Mouse (Mus musculus) fibroblast of lung, adult 2 months (primary cell): ENCODE measurements at regions not wholly inside any gene's neighbourhood (a gene's known extent, or its start where the extent isn't known, plus 50 kb on each side); places are given as distances from the start of the nearest gene placed in this dataset.
"Not testable (repeated sequence)": the region's sequence is repeated elsewhere in the genome, so short reads cannot be mapped to it uniquely, and the experiment has no call there.

Source experiments
- DNase-seq: peaks from one replicate; pipeline ENCODE4 v3.0.0-alpha.2; 2011; ENCODE audit warnings: low read depth

DNA sequence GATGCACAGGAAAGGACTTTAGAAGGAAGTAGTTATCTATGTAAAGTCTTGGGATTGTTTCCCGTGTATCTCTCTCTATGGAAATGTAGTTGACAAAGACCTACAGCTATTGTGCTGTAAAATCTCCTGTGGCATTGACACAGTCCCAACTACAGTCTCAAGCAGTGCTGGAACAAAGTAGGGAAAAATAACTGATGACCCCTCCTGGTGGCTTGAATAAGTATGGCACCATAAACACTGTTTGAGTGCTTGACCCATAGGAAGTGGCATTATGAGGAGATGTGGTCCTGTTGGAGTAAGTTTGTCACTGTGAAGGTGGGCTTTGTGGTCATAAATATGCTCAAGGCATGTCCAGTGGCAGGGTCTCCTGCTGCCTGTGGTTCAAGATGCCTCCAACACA is 928.4 kb upstream of the Mms22l start:
- no peak for DNase-seq

GRCm38 (mm10) chr4:23573013-23573412 is 923.2 kb upstream of the Mms22l start:
- DNase-seq, result no peak

- no peak for DNase-seq
Observed at GRCm38 (mm10) chr4:23587412-23587811, 908.8 kb upstream of the Mms22l start.

DNA sequence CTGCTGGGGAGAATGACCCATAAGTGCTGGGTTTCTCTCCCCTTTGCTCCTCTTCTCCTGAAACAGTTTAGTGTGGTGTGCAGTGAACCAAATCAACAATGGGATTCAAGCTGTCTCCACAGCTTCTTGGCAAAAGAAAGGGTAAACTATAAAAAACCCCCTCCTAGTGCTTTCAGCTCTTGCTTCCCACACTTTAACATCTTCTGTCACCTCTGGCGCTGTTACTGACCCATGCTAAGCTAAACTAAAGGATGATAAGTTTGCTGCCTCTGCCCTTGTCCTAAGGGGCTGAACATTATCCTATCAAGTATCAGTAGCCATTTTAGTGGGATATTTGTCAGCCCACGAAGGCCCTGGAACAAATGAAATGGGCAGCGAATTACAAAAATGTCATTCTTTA is 905.4 kb upstream of the Mms22l start:
- DNase-seq, result no peak

- no peak for DNase-seq
Observed at GRCm38 (mm10) chr4:23591593-23591992, 904.7 kb upstream of the Mms22l start.

DNA sequence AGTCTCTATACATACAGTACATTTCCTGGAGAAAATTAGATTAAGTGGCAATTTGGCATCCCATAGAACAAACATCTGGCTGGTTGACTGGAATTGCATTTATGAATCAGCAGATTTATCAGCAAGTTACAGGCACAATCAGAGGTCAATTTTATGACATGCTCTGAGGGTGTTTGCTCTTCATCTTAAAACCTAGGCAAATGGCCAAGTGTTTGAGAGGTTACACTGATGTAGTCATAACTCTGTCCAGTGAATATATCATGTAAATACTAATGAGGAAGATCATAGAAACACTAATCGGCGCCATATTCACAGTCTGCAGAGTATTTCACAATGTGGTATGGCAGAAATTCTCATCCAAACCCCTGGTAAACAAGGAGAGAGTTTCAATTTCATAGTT is 896.2 kb upstream of the Mms22l start:
- no peak for DNase-seq

DNA sequence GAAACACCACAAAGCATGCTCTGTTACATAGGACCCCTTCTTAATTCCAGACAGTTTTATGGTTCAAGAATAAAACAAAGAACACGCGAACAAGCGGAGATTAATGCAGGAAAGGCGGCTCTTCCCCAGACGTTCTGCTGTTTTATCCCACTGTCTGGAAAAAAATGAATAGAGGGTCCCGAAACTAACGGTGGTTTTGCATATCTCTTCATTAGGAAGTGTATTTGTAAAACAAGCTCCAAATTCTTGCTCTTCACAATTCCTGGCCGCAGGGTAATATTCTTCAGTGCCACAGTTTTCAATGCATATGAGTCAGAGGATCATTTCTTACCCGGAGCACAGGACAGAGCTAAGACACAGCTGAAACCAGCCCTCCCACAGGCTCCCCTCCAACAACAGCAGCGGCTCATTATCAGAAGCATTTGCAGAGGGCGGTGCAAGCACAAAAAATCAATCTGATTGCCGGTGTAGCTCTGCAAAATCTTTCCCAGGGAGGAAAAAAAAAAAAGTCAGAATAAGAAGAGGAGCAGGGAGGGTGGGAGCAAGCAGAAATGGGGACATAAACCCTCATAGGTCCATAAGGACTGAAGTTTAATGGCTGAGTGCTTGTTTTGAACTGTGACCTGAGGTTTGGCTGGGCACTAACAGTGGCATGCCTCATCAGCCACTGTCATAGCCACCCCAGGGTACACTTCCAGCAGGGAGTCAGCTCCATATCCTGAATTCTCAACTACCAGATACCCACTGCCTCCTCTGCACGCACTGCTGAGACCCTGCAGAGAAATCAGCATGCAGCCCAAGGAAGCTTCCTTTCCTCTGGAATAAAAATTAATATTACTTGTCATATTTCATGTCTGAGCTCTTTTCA is 894.6 kb upstream of the Mms22l start:
- no peak for DNase-seq

DNA sequence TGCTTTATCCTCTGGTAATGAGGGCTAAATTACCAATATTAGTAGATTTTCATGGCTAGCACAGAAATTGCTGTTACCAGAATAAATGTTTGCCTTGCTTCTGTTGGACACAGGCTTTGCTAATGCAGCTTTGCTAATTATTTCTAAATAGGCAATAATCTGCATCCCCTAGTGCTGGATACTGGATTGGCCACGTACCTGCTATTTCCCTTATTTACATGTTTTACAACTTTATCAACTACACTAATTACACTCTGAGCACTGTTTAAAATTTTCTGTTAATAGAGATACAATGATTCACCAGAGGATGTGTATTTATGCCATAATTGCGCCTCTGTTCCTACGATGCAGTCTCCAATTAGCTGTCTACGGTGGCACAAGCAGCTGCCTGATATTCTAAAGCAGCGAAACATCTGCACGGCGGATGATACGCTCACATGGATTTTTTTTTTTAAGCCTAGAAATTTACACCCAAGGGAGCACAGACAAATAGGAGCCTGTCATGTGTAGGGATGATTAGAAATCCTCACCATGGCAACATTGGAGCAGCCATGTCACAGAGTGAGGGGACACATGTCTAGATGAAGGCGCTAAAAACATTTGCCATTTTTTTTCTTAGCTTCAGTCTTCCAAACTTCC is 893.8 kb upstream of the Mms22l start:
- no peak for DNase-seq

DNA sequence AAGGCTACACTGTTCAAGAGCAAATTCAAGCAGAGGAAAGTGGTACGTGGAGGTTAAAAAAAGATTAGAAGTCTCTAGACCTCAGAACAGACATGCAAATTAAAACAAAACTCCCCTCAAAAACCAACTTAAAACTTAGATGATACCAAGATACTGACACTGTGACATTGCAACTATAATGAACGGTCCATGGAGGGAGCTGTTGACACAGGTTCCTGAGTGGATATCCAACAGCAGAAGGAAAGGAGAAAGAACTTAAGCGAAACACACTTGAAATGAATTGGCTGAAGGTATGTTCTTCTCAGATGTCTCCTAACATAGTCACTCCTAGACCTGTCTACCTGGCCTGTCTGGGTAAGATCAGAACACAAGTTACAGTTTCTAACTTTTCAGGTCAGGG is 888.9 kb upstream of the Mms22l start:
- DNase-seq, result no peak

DNA sequence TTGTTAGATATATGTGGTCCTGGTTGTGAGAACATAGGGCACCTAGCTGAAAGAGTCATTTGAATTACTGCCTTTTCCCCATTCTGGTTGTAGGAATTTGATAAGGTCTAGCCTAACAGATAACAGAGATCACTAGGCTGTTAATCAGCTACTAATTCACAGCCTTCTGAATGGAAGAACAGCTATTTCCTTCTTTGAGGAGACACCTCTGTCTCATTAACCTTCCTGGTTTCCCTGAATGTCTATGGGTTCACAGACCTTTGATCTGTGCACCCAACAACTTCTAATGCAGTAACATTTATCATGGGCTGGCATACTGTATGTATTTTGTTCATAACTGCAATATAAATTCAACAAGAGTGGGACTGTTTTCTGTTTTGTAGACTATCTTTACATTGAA is 875.0 kb upstream of the Mms22l start:
- DNase-seq, result no peak

- no peak for DNase-seq
Observed at GRCm38 (mm10) chr4:23622231-23622630, 874.0 kb upstream of the Mms22l start.

- no peak for DNase-seq
Observed at GRCm38 (mm10) chr4:23636231-23636928, 859.9 kb upstream of the Mms22l start.

- no peak for DNase-seq
Observed at GRCm38 (mm10) chr4:23636929-23637235, 859.4 kb upstream of the Mms22l start.

- DNase-seq, result not testable (repeated sequence)
Observed at GRCm38 (mm10) chr4:23656671-23657070, 839.6 kb upstream of the Mms22l start.

GRCm38 (mm10) chr4:23668896-23669295 is 827.4 kb upstream of the Mms22l start:
- no peak for DNase-seq

DNA sequence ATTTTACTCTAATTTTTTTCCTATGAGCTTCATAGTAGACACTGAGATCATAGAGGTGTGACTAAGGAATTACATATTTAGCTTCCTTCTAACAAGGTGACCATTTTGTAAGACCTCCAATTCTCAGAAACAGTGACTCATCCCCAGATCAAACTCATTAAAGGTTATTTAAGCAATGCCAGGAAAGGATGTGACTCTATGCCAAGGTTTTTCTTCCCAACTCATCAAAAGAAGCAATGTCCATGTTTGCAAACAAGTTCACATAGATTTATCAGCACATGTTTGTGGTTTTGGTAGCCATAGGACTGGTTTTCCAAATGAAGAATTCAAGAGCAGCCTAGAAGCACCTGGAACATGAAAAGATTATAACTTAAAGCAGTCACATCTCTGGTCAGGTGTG is 792.6 kb upstream of the Mms22l start:
- no peak for DNase-seq

GRCm38 (mm10) chr4:23710716-23711115 is 785.5 kb upstream of the Mms22l start:
- no peak for DNase-seq

DNA sequence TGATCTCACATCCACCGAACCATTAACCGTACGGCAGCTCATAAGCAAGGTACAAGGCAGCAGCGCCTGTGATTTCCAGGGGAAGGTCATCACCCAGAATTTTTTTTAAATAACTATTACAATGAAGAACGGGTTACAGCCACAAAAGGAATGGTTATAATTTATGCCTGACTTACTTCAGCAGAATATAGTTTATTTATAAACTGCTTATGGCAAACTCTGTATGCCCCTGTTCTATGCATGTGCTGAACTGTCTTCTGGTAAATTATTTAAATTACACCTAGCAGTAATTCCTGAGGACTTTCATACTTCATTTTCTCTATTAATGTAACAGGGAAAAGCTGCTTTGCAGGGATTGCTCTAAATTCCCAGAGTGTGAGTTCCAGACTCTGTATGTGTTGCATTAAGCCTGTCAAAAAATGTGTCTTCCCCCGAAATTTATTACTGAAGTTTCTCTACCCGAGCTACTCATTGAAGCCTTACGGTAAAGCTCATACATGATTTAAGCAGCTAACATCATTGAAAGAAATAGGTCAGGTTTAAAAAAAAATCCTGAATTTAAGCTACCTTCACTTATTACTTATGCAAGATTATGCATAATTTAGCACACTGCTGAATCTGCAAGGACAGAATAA is 782.4 kb upstream of the Mms22l start:
- no peak for DNase-seq

DNA sequence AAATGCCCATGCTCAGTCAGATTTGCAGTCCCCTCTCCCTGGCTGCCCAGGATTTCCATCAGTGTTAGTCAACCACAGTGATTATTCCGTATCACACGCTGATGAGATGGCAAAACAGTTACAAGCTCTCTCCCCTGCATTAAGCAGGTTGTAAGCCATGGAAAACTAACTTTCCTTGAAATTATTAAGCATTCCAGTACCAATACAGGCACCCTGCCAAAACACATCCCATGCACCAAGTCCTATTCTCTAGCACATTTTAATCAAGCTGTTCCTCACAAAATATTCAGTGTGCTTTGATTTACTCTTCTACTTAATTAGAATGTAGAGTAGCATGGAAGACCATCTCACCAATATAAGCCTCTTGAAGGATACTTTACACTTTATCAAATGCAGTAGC is 768.4 kb upstream of the Mms22l start:
- DNase-seq, result no peak

DNA sequence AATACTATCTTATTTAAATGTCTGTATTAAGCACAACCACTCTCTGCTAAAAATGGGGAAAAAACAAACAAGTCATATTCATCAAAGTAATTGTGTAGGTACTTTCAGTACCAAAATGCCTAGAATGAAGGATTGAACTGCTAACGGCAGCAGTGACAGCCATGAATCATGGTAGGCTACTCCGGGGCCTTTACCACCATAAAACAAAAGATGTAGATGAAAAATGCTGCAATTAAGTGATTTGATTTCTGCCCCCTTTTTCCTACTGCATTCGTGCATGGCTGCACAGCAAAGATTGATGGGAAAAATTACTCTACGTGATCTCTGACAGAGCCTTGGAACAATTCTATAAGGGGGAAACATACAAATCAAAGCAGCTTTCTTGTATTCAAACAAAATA is 763.8 kb upstream of the Mms22l start:
- no peak for DNase-seq

- no peak for DNase-seq
Observed at GRCm38 (mm10) chr4:23744079-23744478, 752.2 kb upstream of the Mms22l start.

GRCm38 (mm10) chr4:23758005-23758404 is 738.2 kb upstream of the Mms22l start:
- DNase-seq, result no peak
